Mouse (Mus musculus): ENCODE data around the gene Aph1b. TPM values are rescaled to one million over a fixed set of nuclear protein-coding genes. Genes with fewer than 3 reads are reported as not detected.

The Aph1b gene
- total and polyA plus RNA-seq, 3 experiments, result 0.68 to 0.93 (median 0.91) TPM

GRCm38 (mm10) chr9:66834318-66835096 is 39.2 kb upstream of the Aph1b start, which contains the start of gene Aph1c:
Gene Aph1c, minus strand, starts transcription at chr9:66834726.
- Histone ChIP-seq H3K9me3 (replicated peaks; ENCODE audit: low read length) (peaks cover 6% of the 10 kb centered on the region), H3K4me1 (ENCODE audit: control insufficient read depth in 1 of 2, insufficient read depth in 2 of 2) (peaks cover 0 to 12% of the 10 kb centered on the region in 2 experiments; a peak in 1 of 4 replicates), H3K27ac (ENCODE audit: insufficient read depth, low read depth) (no peak within 1 kb of the TSS), H3K4me2 (ENCODE audit: insufficient read depth, low read depth, poor library complexity, severe bottlenecking) (peak within 1 kb of the TSS; percentile 48), H3K79me2 (replicated peaks; ENCODE audit: control insufficient read depth, extremely low read depth, insufficient read depth, poor library complexity, severe bottlenecking) (no peaks in the 10 kb centered on the region), H3K4me3 (replicated peaks in 1 of 3; ENCODE audit: low read depth in 2 of 3, low read length in 2 of 3, poor library complexity in 1 of 3) (peak within 1 kb of the TSS; percentile 11 to 63 (median 34)), H3K27me3 (replicated peaks) (no peaks in the 10 kb centered on the region), H3K9ac (ENCODE audit: insufficient read depth, low read depth) (peak within 1 kb of the TSS; percentile 2; the same call in 1 of the 2 replicates), H3K36me3 (replicated peaks in 1 of 2; ENCODE audit: control insufficient read depth in 1 of 2, insufficient read depth in 1 of 2, low read length in 1 of 2) (peaks cover 0 to 15% of the 10 kb centered on the region in 2 experiments)
- dilution Hi-C loops (cut with MboI; ENCODE audit: extremely low pct_ligation_motif_present, extremely low pct_unique_long_range_greater_than_20kb, low sequenced_read_pairs) (no loop called here), in situ Hi-C loops (cut with MboI; ENCODE audit: low pct_ligation_motif_present, low pct_unique_long_range_greater_than_20kb, low sequenced_read_pairs) (no loop called here)
- DNase-seq (ENCODE audit: extremely low read depth), result peak; percentile 56
- TF ChIP-seq JUN (IDR thresholded peaks at IDR 0.05; ENCODE audit: insufficient read depth, low read depth, low read length) (no peak), MYC (IDR thresholded peaks at IDR 0.05; ENCODE audit: low read depth, low read length) (0 out of 2 replicates have a peak, but pooled peaks have one; percentile 26), TCF12 (IDR thresholded peaks at IDR 0.05; ENCODE audit: low read depth, low read length) (0 out of 2 replicates have a peak, but pooled peaks have one; percentile 19), NRF1 (IDR thresholded peaks at IDR 0.05; ENCODE audit: low read depth, low read length) (peak; percentile 48), SMC3 (IDR thresholded peaks at IDR 0.05; ENCODE audit: low read depth, low read length) (no peak)

- Histone ChIP-seq H3K4me3 (replicated peaks in 1 of 3; ENCODE audit: low read depth in 2 of 3, low read length in 2 of 3, poor library complexity in 1 of 3) (peak overlapping the region in 1 of 3 experiments; percentile 63), H3K9ac (ENCODE audit: insufficient read depth, low read depth) (0 out of 2 replicates have a peak overlapping the region, but pooled peaks have one; percentile 2), H3K79me2 (replicated peaks; ENCODE audit: control insufficient read depth, extremely low read depth, insufficient read depth, poor library complexity, severe bottlenecking) (no peaks in the 10 kb centered on the region), H3K36me3 (replicated peaks in 1 of 2; ENCODE audit: control insufficient read depth in 1 of 2, insufficient read depth in 1 of 2, low read length in 1 of 2) (peaks cover 0 to 12% of the 10 kb centered on the region in 2 experiments), H3K27ac (ENCODE audit: insufficient read depth, low read depth) (no peak overlapping the region), H3K4me1 (ENCODE audit: control insufficient read depth in 1 of 2, insufficient read depth in 2 of 2) (peaks cover 0 to 12% of the 10 kb centered on the region in 2 experiments; a peak in 1 of 4 replicates), H3K9me3 (replicated peaks; ENCODE audit: low read length) (peaks cover 6% of the 10 kb centered on the region), H3K27me3 (replicated peaks) (no peaks in the 10 kb centered on the region), H3K4me2 (ENCODE audit: insufficient read depth, low read depth, poor library complexity, severe bottlenecking) (peak overlapping the region; percentile 48)
- TF ChIP-seq TBP (conservative IDR thresholded peaks at IDR 0.05; ENCODE audit: low read depth, low read length) (no peak), MAFK (IDR thresholded peaks at IDR 0.05; ENCODE audit: insufficient replicate concordance, low read length) (no peak), MYC (IDR thresholded peaks at IDR 0.05; ENCODE audit: low read depth, low read length) (no peak)
- in situ Hi-C loops (cut with MboI; ENCODE audit: low pct_ligation_motif_present, low pct_unique_long_range_greater_than_20kb, low sequenced_read_pairs), result no loop called here
- DNase-seq (ENCODE audit: extremely low read depth), result no peak
- dilution Hi-C loops (cut with MboI; ENCODE audit: extremely low pct_ligation_motif_present, extremely low pct_unique_long_range_greater_than_20kb, low sequenced_read_pairs), result no loop called here
Observed at GRCm38 (mm10) chr9:66833851-66834250, 38.6 kb upstream of the Aph1b start.

GRCm38 (mm10) chr9:66832366-66832908 is 37.1 kb upstream of the Aph1b start:
- no peak overlapping the region for H3K4me3 ChIP-seq (replicated peaks in 1 of 3; ENCODE audit: low read depth in 2 of 3, low read length in 2 of 3, poor library complexity in 1 of 3)
- dilution Hi-C loops (cut with MboI; ENCODE audit: extremely low pct_ligation_motif_present, extremely low pct_unique_long_range_greater_than_20kb, low sequenced_read_pairs), result no loop called here

More at GRCm38 (mm10) chr9:66832366-66832908, 37.1 kb upstream of the Aph1b start:
- peak; percentile 11 for DNase-seq (ENCODE audit: extremely low read depth)
- TF ChIP-seq ZNF384 (IDR thresholded peaks at IDR 0.05; ENCODE audit: low read depth, low read length), result peak; percentile 79
- no peak for TF ChIP-seq ETS1 (conservative IDR thresholded peaks at IDR 0.05; ENCODE audit: low read depth, low read length)
- TF ChIP-seq NELFE (IDR thresholded peaks at IDR 0.05; ENCODE audit: low read depth, low read length), result no peak
- no peak for TF ChIP-seq PAX5 (IDR thresholded peaks at IDR 0.05; ENCODE audit: low read length)
- no peak overlapping the region for H3K27ac ChIP-seq (ENCODE audit: insufficient read depth, low read depth)
- H3K9ac ChIP-seq (ENCODE audit: insufficient read depth, low read depth), result no peak overlapping the region
- peak overlapping the region; percentile 15 for H3K4me2 ChIP-seq (ENCODE audit: insufficient read depth, low read depth, poor library complexity, severe bottlenecking)
- no peaks in the 10 kb centered on the region for H3K27me3 ChIP-seq (replicated peaks)
- peaks cover 0 to 12% of the 10 kb centered on the region in 2 experiments for H3K36me3 ChIP-seq (replicated peaks in 1 of 2; ENCODE audit: control insufficient read depth in 1 of 2, insufficient read depth in 1 of 2, low read length in 1 of 2)
- H3K4me1 ChIP-seq (ENCODE audit: control insufficient read depth in 1 of 2, insufficient read depth in 2 of 2), result peaks cover 0 to 12% of the 10 kb centered on the region in 2 experiments; a peak in 1 of 4 replicates
- in situ Hi-C loops (cut with MboI; ENCODE audit: low pct_ligation_motif_present, low pct_unique_long_range_greater_than_20kb, low sequenced_read_pairs), result no loop called here
- H3K9me3 ChIP-seq (replicated peaks; ENCODE audit: low read length), result peaks cover 6% of the 10 kb centered on the region
- H3K79me2 ChIP-seq (replicated peaks; ENCODE audit: control insufficient read depth, extremely low read depth, insufficient read depth, poor library complexity, severe bottlenecking), result no peaks in the 10 kb centered on the region

Measured in CH12.LX (cell line).